Mouse (Mus musculus): ENCODE results near the gene Aifm2. TPM values are rescaled to one million over a fixed set of nuclear protein-coding genes. Genes with fewer than 3 reads are reported as not detected.

The Aifm2 gene
- polyA plus RNA-seq, 1 experiment from 2014 or later = 8.2 TPM

DNA sequence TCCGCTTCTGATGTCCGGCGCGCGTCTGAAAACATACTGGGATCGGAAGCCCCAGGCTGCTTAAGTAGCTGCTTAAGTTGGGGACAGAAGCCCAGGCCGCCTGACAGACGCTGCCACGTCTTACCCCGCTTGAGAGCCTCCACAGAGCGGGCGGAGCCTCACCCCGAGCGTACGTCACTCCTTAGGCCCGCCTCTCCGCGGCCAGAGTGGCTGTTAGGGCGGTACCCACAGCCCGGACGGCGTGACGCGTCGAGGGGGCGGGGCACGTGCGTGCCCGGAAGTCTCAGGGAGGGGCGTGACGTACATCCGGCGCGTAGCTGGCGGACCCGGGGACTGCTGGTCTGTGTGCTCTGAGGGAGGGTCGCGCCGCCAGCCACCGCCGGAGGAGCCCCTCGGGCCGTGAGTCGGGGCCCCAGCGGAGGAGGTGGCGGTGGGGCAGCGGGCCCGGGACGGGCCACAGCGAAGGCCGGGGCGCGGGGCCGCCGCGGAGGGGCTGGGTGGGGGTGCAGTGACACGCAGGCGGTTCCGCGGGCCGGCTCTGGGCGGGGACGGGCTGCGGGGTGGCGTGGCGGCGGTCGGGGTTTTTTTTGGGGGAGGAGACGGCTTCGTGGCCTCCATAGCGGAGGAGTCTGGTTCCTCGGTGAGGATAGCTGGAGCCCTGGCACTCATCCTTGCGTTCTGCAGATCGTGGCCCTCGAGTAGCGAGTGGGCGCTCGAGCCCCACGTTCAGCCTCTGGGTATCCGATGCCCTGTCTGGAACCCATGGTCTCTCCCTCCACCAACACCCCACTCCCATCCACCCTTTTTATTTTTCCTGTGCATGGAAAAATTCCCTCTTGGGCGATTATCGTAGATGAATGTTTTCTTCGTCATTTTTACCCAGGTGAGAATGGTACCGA lies 34.8 kb upstream of the Aifm2 start, which contains the start of gene Sar1a:
TSS of gene Sar1a (plus strand) at position 285 of the 899 bp plus-strand sequence.
- peak; percentile 99 for DNase-seq (ENCODE audit: low spot score)
- Histone ChIP-seq H3K27me3 (ENCODE audit: control insufficient read depth, insufficient read depth, low read length) (no peaks in the 10 kb centered on the region), H3K4me1 (ENCODE audit: control insufficient read depth, insufficient read depth, low read length) (no peaks in the 10 kb centered on the region; the same call in 1 of the 2 replicates), H3K4me2 (ENCODE audit: low read depth, low read length) (peak within 1 kb of the TSS; percentile 73), H3K27ac (replicated peaks; ENCODE audit: low read depth, low read length) (peak within 1 kb of the TSS; percentile 56; the same call in 1 of the 2 replicates), H3K9ac (replicated peaks; ENCODE audit: low read length) (peak within 1 kb of the TSS; percentile 91), H3K4me3 (ENCODE audit: low read depth, low read length) (peak within 1 kb of the TSS; percentile 98), H3K36me3 (replicated peaks; ENCODE audit: control insufficient read depth, insufficient read depth, low read depth, low read length) (no peaks in the 10 kb centered on the region), H3K9me3 (replicated peaks; ENCODE audit: control insufficient read depth, low read length) (no peaks in the 10 kb centered on the region)
- WGBS = under 1% methylated on average over 69 of the region's 84 CpGs
- peak; percentile 100 for ATAC-seq (replicated peaks; ENCODE audit: insufficient number of reproducible peaks, low FRiP score, low TSS enrichment, low read depth)

DNA sequence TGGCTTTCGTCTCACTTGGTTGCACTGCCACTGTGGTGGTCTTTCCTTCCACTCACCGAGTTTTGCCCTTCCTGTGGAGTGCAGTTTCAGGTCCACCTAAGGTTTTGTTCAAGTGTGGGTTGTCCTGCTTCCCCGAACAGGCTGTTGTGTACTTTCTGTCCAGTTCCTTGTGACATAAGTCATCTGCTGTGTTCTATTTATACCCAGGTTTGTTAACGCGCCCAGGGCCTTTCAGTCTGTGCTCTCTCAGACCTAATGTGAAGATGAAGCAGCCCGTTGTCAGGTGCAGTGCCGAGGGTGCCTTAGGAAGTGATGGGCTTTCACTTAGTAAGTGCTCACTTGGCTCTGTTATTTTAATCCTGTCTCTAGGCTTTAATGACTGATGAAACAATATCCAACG lies 25.7 kb upstream of the Aifm2 start:
- DNase-seq (ENCODE audit: low spot score) (no peak), ATAC-seq (replicated peaks; ENCODE audit: insufficient number of reproducible peaks, low FRiP score, low TSS enrichment, low read depth) (no peak)
- no peak overlapping the region for H3K4me2 ChIP-seq (ENCODE audit: low read depth, low read length)
- H3K4me3 ChIP-seq (ENCODE audit: low read depth, low read length) = no peak overlapping the region
- no peak overlapping the region for H3K27ac ChIP-seq (replicated peaks; ENCODE audit: low read depth, low read length)
- no peaks in the 10 kb centered on the region for H3K9me3 ChIP-seq (replicated peaks; ENCODE audit: control insufficient read depth, low read length)
- 90% methylated on average over 8 of the region's 8 CpGs for WGBS
- H3K9ac ChIP-seq (replicated peaks; ENCODE audit: low read length) = no peak overlapping the region
- no peaks in the 10 kb centered on the region for H3K4me1 ChIP-seq (ENCODE audit: control insufficient read depth, insufficient read depth, low read length)
- H3K27me3 ChIP-seq (ENCODE audit: control insufficient read depth, insufficient read depth, low read length) = no peaks in the 10 kb centered on the region
- peaks cover 7% of the 10 kb centered on the region for H3K36me3 ChIP-seq (replicated peaks; ENCODE audit: control insufficient read depth, insufficient read depth, low read depth, low read length)

DNA sequence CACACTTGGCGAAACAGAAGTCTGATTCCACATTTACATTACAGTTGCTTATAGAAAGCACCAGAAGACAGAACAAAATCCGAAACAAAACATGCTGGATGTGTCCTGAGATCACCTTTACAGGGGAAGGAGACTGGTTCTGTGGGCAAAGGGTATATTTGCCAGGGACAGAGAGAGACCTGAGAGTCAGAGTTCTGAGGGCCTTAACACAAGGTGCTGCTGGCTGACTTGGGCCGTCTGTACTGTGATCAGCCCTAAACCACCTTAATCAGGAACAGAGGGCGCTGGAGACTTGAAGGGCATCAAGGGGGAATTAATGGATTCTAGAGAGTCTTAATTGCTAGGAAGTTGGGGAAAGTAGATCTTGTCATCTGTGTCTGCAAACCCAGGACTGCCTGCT lies 21.5 kb upstream of the Aifm2 start:
- ATAC-seq (replicated peaks; ENCODE audit: insufficient number of reproducible peaks, low FRiP score, low TSS enrichment, low read depth) (no peak), DNase-seq (ENCODE audit: low spot score) (no peak)
- Histone ChIP-seq H3K9ac (replicated peaks; ENCODE audit: low read length) (no peak overlapping the region), H3K4me1 (ENCODE audit: control insufficient read depth, insufficient read depth, low read length) (peaks cover 4% of the 10 kb centered on the region; the same call in 1 of the 2 replicates), H3K36me3 (replicated peaks; ENCODE audit: control insufficient read depth, insufficient read depth, low read depth, low read length) (no peaks in the 10 kb centered on the region; the same call in none of the 2 replicates), H3K4me2 (ENCODE audit: low read depth, low read length) (no peak overlapping the region), H3K27ac (replicated peaks; ENCODE audit: low read depth, low read length) (no peak overlapping the region), H3K9me3 (replicated peaks; ENCODE audit: control insufficient read depth, low read length) (no peaks in the 10 kb centered on the region), H3K27me3 (ENCODE audit: control insufficient read depth, insufficient read depth, low read length) (no peaks in the 10 kb centered on the region), H3K4me3 (ENCODE audit: low read depth, low read length) (no peak overlapping the region)
- WGBS = 68% methylated on average over 4 of the region's 4 CpGs

- H3K9me3 ChIP-seq (replicated peaks; ENCODE audit: control insufficient read depth, low read length) = no peaks in the 10 kb centered on the region
- H3K4me2 ChIP-seq (ENCODE audit: low read depth, low read length) = peak within 1 kb of the TSS; percentile 97
- peaks cover 4% of the 10 kb centered on the region; the same call in 1 of the 2 replicates for H3K4me1 ChIP-seq (ENCODE audit: control insufficient read depth, insufficient read depth, low read length)
- WGBS = under 1% methylated on average over 42 of the region's 42 CpGs
- no peaks in the 10 kb centered on the region; the same call in none of the 2 replicates for H3K36me3 ChIP-seq (replicated peaks; ENCODE audit: control insufficient read depth, insufficient read depth, low read depth, low read length)
- peak within 1 kb of the TSS; percentile 74 for H3K9ac ChIP-seq (replicated peaks; ENCODE audit: low read length)
- DNase-seq (ENCODE audit: low spot score) (peak; percentile 98), ATAC-seq (replicated peaks; ENCODE audit: insufficient number of reproducible peaks, low FRiP score, low TSS enrichment, low read depth) (peak; percentile 95)
- no peak within 1 kb of the TSS for H3K27ac ChIP-seq (replicated peaks; ENCODE audit: low read depth, low read length)
- H3K4me3 ChIP-seq (ENCODE audit: low read depth, low read length) = peak within 1 kb of the TSS; percentile 87
- H3K27me3 ChIP-seq (ENCODE audit: control insufficient read depth, insufficient read depth, low read length) = no peaks in the 10 kb centered on the region
Measured at GRCm38 (mm10) chr10:61694870-61695670, 20.0 kb upstream of the Aifm2 start, which contains the start of gene Tysnd1. TSS of gene Tysnd1 (plus strand) at chr10:61695514.

DNA sequence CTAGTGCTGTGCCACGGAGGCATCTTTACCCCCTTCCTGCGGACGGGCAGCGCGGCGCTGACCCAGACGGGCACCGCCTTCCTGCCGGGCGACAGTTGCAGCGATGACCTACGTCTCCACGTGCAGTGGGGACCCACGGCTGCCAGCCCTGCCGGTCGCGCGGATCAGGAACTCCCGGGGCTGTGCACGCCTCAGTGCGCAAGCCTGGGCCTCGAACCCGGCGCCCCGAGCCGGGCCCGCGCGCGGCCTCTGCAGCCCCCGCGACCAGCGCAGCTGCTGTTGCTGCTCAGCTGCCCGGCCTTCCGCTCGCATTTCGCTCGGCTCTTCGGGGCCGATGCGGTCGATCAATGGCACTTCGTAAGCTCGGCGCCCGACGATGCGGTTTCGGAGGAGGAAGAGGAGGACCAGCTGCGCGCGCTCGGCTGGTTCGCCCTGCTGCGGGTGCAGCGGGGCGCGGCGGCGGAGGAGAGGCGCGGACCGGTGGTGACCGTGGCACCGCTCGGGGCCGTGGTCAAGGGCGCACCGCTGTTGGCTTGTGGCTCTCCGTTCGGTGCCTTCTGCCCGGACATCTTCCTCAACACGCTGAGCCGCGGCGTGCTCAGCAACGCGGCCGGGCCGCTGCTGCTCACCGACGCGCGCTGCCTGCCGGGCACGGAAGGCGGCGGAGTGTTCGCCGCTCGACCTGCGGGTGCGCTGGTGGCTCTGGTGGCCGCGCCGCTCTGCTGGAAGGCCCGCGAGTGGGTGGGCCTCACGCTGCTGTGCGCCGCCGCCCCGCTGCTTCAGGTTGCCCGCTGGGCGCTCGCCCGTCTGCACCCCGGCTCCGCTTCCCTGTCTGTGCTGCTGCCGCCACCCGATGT lies 19.1 kb upstream of the Aifm2 start:
- ATAC-seq (replicated peaks; ENCODE audit: insufficient number of reproducible peaks, low FRiP score, low TSS enrichment, low read depth) = peak; percentile 41
- peaks cover 4% of the 10 kb centered on the region; the same call in 1 of the 2 replicates for H3K4me1 ChIP-seq (ENCODE audit: control insufficient read depth, insufficient read depth, low read length)
- DNase-seq (ENCODE audit: low spot score) = no peak
- no peaks in the 10 kb centered on the region; the same call in none of the 2 replicates for H3K36me3 ChIP-seq (replicated peaks; ENCODE audit: control insufficient read depth, insufficient read depth, low read depth, low read length)
- H3K4me2 ChIP-seq (ENCODE audit: low read depth, low read length) = peak overlapping the region; percentile 97
- no peaks in the 10 kb centered on the region for H3K27me3 ChIP-seq (ENCODE audit: control insufficient read depth, insufficient read depth, low read length)
- H3K4me3 ChIP-seq (ENCODE audit: low read depth, low read length) = peak overlapping the region; percentile 87
- H3K9ac ChIP-seq (replicated peaks; ENCODE audit: low read length) = peak overlapping the region; percentile 74
- H3K27ac ChIP-seq (replicated peaks; ENCODE audit: low read depth, low read length) = no peak overlapping the region
- 1% methylated on average over 74 of the region's 111 CpGs for WGBS
- H3K9me3 ChIP-seq (replicated peaks; ENCODE audit: control insufficient read depth, low read length) = no peaks in the 10 kb centered on the region

DNA sequence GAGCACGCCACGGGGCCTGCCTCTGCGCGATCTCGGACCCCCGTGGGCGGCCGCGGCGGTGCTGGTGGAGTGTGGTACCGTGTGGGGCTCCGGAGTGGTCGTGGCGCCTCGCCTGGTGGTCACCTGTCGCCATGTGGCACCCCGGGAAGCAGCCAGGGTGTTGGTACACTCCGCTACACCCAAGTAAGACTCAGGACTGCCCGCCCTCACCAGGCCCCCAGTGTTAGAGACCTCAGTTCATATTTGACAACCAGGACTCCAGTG lies 18.6 kb upstream of the Aifm2 start:
- WGBS = 16% methylated on average over 17 of the region's 19 CpGs

GRCm38 (mm10) chr10:61697028-61697427 lies 18.0 kb upstream of the Aifm2 start:
- ATAC-seq (replicated peaks; ENCODE audit: insufficient number of reproducible peaks, low FRiP score, low TSS enrichment, low read depth) (no peak), DNase-seq (ENCODE audit: low spot score) (no peak)
- Histone ChIP-seq H3K9ac (replicated peaks; ENCODE audit: low read length) (peak overlapping the region; percentile 74), H3K27me3 (ENCODE audit: control insufficient read depth, insufficient read depth, low read length) (no peaks in the 10 kb centered on the region), H3K4me2 (ENCODE audit: low read depth, low read length) (peak overlapping the region; percentile 97), H3K9me3 (replicated peaks; ENCODE audit: control insufficient read depth, low read length) (no peaks in the 10 kb centered on the region), H3K27ac (replicated peaks; ENCODE audit: low read depth, low read length) (no peak overlapping the region), H3K4me1 (ENCODE audit: control insufficient read depth, insufficient read depth, low read length) (peaks cover 4% of the 10 kb centered on the region; the same call in 1 of the 2 replicates), H3K4me3 (ENCODE audit: low read depth, low read length) (peak overlapping the region; percentile 87; the same call in 1 of the 2 replicates), H3K36me3 (replicated peaks; ENCODE audit: control insufficient read depth, insufficient read depth, low read depth, low read length) (no peaks in the 10 kb centered on the region; the same call in 1 of the 2 replicates)
- 93% methylated on average over 2 of the region's 2 CpGs for WGBS

More for the DNA sequence above, 18.6 kb upstream of the Aifm2 start:
- Histone ChIP-seq H3K36me3 (replicated peaks; ENCODE audit: control insufficient read depth, insufficient read depth, low read depth, low read length) (no peaks in the 10 kb centered on the region; the same call in 1 of the 2 replicates), H3K4me3 (ENCODE audit: low read depth, low read length) (peak overlapping the region; percentile 87), H3K9me3 (replicated peaks; ENCODE audit: control insufficient read depth, low read length) (no peaks in the 10 kb centered on the region), H3K27ac (replicated peaks; ENCODE audit: low read depth, low read length) (no peak overlapping the region), H3K4me2 (ENCODE audit: low read depth, low read length) (peak overlapping the region; percentile 97), H3K27me3 (ENCODE audit: control insufficient read depth, insufficient read depth, low read length) (no peaks in the 10 kb centered on the region), H3K4me1 (ENCODE audit: control insufficient read depth, insufficient read depth, low read length) (peaks cover 4% of the 10 kb centered on the region; the same call in 1 of the 2 replicates), H3K9ac (replicated peaks; ENCODE audit: low read length) (peak overlapping the region; percentile 74)
- DNase-seq (ENCODE audit: low spot score) = no peak
- no peak for ATAC-seq (replicated peaks; ENCODE audit: insufficient number of reproducible peaks, low FRiP score, low TSS enrichment, low read depth)

Measured in embryonic facial prominence, embryonic 11.5 days (tissue).